8 mouse cellular contexts compared by ENCODE assay signal in genomic region chr14:79486617-79486992, GRCm38 (mm10). TPM values are rescaled to one million over a fixed set of nuclear protein-coding genes. Genes with fewer than 3 reads are reported as not detected.
DNase-seq lines count a peak whose midpoint lies in the region; ATAC-seq and TF ChIP-seq lines count a peak whose summit lies in the region.

No protein-coding gene starts in this region.

- TF ChIP-seq POLR2A in cerebellum, adult 2 months (IDR thresholded peaks at IDR 0.05; ENCODE audit: borderline replicate concordance, insufficient read depth, low read length) = no peak
- no peak for TF ChIP-seq POLR2A in thymus, adult 2 months (IDR thresholded peaks at IDR 0.05; ENCODE audit: control insufficient read depth, extremely low read depth, insufficient read depth, low read length, poor library complexity)

- DNase-seq in cerebellum, adult 2 months = no peak
- DNase-seq in cerebellum, postnatal 4 days (ENCODE audit: low spot score in 2 of 2) = no peak
- no peak for DNase-seq in thymus, adult 2 months
- no peak for DNase-seq in thymus, postnatal 25 days
- DNase-seq in retina, postnatal 1 day = peak; percentile 20
- no peak for DNase-seq in urinary bladder, postnatal 4 days (ENCODE audit: low spot score in 2 of 2)
- DNase-seq in thymus, postnatal 10 days (ENCODE audit: low spot score in 2 of 2) = no peak

- peak overlapping the region; percentile 40; the same call in 1 of the 2 replicates for H3K9ac ChIP-seq in limb, embryonic 12.5 days (replicated peaks)

- H3K4me1 ChIP-seq in cerebellum, adult 2 months (ENCODE audit: control insufficient read depth, insufficient read depth, low read length) = peaks cover 14% of the 10 kb centered on the region
- H3K4me1 ChIP-seq in thymus, adult 2 months (replicated peaks; ENCODE audit: control insufficient read depth, insufficient read depth, low read length) = peaks cover 29% of the 10 kb centered on the region
- peaks cover 43% of the 10 kb centered on the region for H3K4me1 ChIP-seq in limb, embryonic 12.5 days (replicated peaks)

- WGBS in cerebellum, adult 2 months = 27% methylated on average over 8 of the region's 8 CpGs
- 63% methylated on average over 8 of the region's 8 CpGs for WGBS in thymus, adult 2 months
- WGBS in limb, embryonic 12.5 days = 15% methylated on average over 8 of the region's 8 CpGs

- H3K27me3 ChIP-seq in cerebellum, adult 2 months (ENCODE audit: control insufficient read depth, insufficient read depth, low read length) = no peaks in the 10 kb centered on the region
- no peaks in the 10 kb centered on the region for H3K27me3 ChIP-seq in thymus, adult 2 months (ENCODE audit: control insufficient read depth, insufficient read depth, low read length)
- H3K27me3 ChIP-seq in limb, embryonic 12.5 days = no peaks in the 10 kb centered on the region

- peak overlapping the region; percentile 78 for H3K4me3 ChIP-seq in cerebellum, adult 2 months (replicated peaks; ENCODE audit: insufficient read depth, low read depth, low read length)
- no peak overlapping the region for H3K4me3 ChIP-seq in thymus, adult 2 months (ENCODE audit: control insufficient read depth, insufficient read depth, low read length)
- H3K4me3 ChIP-seq in limb, embryonic 12.5 days (replicated peaks) = peak overlapping the region; percentile 36

- H3K9me3 ChIP-seq in limb, embryonic 12.5 days = no peaks in the 10 kb centered on the region

- ATAC-seq in limb, embryonic 12.5 days (ENCODE audit: insufficient number of reproducible peaks, insufficient read depth, low FRiP score, low TSS enrichment, low read depth) = no peak

- peak overlapping the region; percentile 60 for H3K27ac ChIP-seq in cerebellum, adult 2 months (ENCODE audit: insufficient read depth, low read length)
- peak overlapping the region; percentile 8; the same call in 1 of the 2 replicates for H3K27ac ChIP-seq in thymus, adult 2 months (ENCODE audit: control insufficient read depth, insufficient read depth, low read length)
- H3K27ac ChIP-seq in limb, embryonic 12.5 days = peak overlapping the region; percentile 56; the same call in 1 of the 2 replicates

- peak overlapping the region; percentile 65 for H3K4me2 ChIP-seq in limb, embryonic 12.5 days

- H3K36me3 ChIP-seq in thymus, adult 2 months (ENCODE audit: control insufficient read depth, insufficient read depth, low read length) = no peaks in the 10 kb centered on the region
- H3K36me3 ChIP-seq in limb, embryonic 12.5 days = no peaks in the 10 kb centered on the region

- no peak for TF ChIP-seq CTCF in cerebellum, adult 2 months (IDR thresholded peaks at IDR 0.05; ENCODE audit: borderline replicate concordance, insufficient read depth, low read depth, low read length)
- TF ChIP-seq CTCF in thymus, adult 2 months (IDR thresholded peaks at IDR 0.05; ENCODE audit: borderline replicate concordance, control insufficient read depth, extremely low read depth, insufficient read depth, low read length, poor library complexity) = no peak

RNA-seq across cellular contexts. Expression of gene Wbp4, which starts 5.3 kb away (rescaled TPM):
- polyA plus RNA-seq in cerebellum, adult 2 months (2012; rRNA removed) = 27.8 and 28.4 TPM in 2 replicates
- 7.3 TPM in 2 replicates for polyA plus RNA-seq in thymus, adult 2 months (2012; rRNA removed)
- 48.6 and 53.2 TPM in 2 replicates for polyA plus RNA-seq in limb, embryonic 12.5 days (2016; fragmentation: Nextera tagmentation; extraction: Ambion mirVana)

RNA-seq across cellular contexts. Expression of gene Elf1, which starts 5.6 kb away (rescaled TPM):
- 3.8 and 4.1 TPM in 2 replicates for polyA plus RNA-seq in cerebellum, adult 2 months (2012; rRNA removed)
- polyA plus RNA-seq in thymus, adult 2 months (2012; rRNA removed) = 71.4 and 75.9 TPM in 2 replicates
- 8.8 and 10.2 TPM in 2 replicates for polyA plus RNA-seq in limb, embryonic 12.5 days (2016; fragmentation: Nextera tagmentation; extraction: Ambion mirVana)

RNA-seq across cellular contexts. Expression of gene Kbtbd6, which starts 35.0 kb away (rescaled TPM):
- polyA plus RNA-seq in cerebellum, adult 2 months (2012; rRNA removed) = 0.51 and 0.84 TPM in 2 replicates
- polyA plus RNA-seq in thymus, adult 2 months (2012; rRNA removed) = 6.8 and 9.7 TPM in 2 replicates
- polyA plus RNA-seq in limb, embryonic 12.5 days (2016; fragmentation: Nextera tagmentation; extraction: Ambion mirVana) = 4.3 and 4.8 TPM in 2 replicates

Comparison
In these comparisons a context has a peak if more than half of its experiments do, and no peak if none do; other contexts are left out.
1. H3K27ac ChIP-seq: peak in every context shown above with its lines; median percentile 60 in cerebellum, adult 2 months; 56 in limb, embryonic 12.5 days; 8 in thymus, adult 2 months.